Mouse (Mus musculus): ENCODE measurements around the gene Erbb3. TPM values are rescaled to one million over a fixed set of nuclear protein-coding genes. Genes with fewer than 3 reads are reported as not detected.
"Not testable (repeated sequence)": the region's sequence is repeated elsewhere in the genome, so short reads cannot be mapped to it uniquely, and the experiment has no call there.

The Erbb3 gene
- polyA plus RNA-seq, 1 experiment from 2014 or later: 3.1 TPM

- Histone ChIP-seq H3K9me3 (no peaks in the 10 kb centered on the region), H3K36me3 (replicated peaks) (no peaks in the 10 kb centered on the region), H3K27me3 (ENCODE audit: poor library complexity, severe bottlenecking) (peaks cover 15% of the 10 kb centered on the region), H3K4me1 (peaks cover 16% of the 10 kb centered on the region), H3K4me3 (no peak overlapping the region), H3K27ac (no peak overlapping the region)
- no peak for DNase-seq (ENCODE audit: extremely low spot score, low spot score)
- 84% methylated on average over 3 of the region's 3 CpGs for WGBS
These were observed 10.2 kb downstream of the Erbb3 start for GRCm38 (mm10) chr10:128579298-128579697.

DNA sequence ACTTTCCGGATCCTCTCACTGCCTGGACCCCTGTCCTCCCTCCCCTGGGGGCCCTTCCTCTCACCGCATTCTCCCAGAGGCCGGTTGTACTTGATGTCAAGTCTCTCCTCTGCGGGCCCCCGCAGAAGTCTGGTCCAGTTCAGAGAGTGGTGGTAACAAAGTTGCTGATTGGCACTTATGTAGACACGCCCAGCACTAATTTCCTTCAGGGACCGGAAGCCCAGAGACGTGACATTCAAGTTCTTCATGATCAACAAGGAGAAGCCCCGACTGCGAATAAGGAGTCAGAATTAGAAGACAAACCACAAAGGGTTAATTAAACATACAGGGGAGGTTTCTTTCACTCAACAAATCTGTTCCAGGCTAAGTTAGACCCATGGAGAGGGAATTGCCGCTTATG, 11.1 kb downstream of the Erbb3 start:
- H3K27me3 ChIP-seq (ENCODE audit: poor library complexity, severe bottlenecking): peaks cover 7% of the 10 kb centered on the region
- H3K9me3 ChIP-seq: no peaks in the 10 kb centered on the region
- DNase-seq (ENCODE audit: extremely low spot score, low spot score): no peak
- H3K27ac ChIP-seq: no peak overlapping the region
- peaks cover 6% of the 10 kb centered on the region for H3K4me1 ChIP-seq
- H3K4me3 ChIP-seq: no peak overlapping the region
- no peaks in the 10 kb centered on the region for H3K36me3 ChIP-seq (replicated peaks)
- 82% methylated on average over 11 of the region's 11 CpGs for WGBS

GRCm38 (mm10) chr10:128575063-128575462, 14.4 kb downstream of the Erbb3 start:
- DNase-seq (ENCODE audit: extremely low spot score, low spot score): no peak
- 91% methylated on average over 2 of the region's 2 CpGs for WGBS
- no peaks in the 10 kb centered on the region for H3K27me3 ChIP-seq (ENCODE audit: poor library complexity, severe bottlenecking)
- no peaks in the 10 kb centered on the region for H3K9me3 ChIP-seq
- peaks cover 3% of the 10 kb centered on the region; the same call in 1 of the 2 replicates for H3K4me1 ChIP-seq
- no peak overlapping the region for H3K4me3 ChIP-seq
- H3K36me3 ChIP-seq (replicated peaks): no peaks in the 10 kb centered on the region
- H3K27ac ChIP-seq: no peak overlapping the region

GRCm38 (mm10) chr10:128565788-128566531, 23.5 kb downstream of the Erbb3 start, which contains the start of gene Pa2g4:
Pa2g4 (minus strand) TSS chr10:128565987.
- Histone ChIP-seq H3K36me3 (replicated peaks) (peaks cover 34% of the 10 kb centered on the region), H3K4me1 (peaks cover 33% of the 10 kb centered on the region), H3K27me3 (ENCODE audit: poor library complexity, severe bottlenecking) (no peaks in the 10 kb centered on the region), H3K4me3 (peak within 1 kb of the TSS; percentile 73), H3K9me3 (no peaks in the 10 kb centered on the region), H3K27ac (peak within 1 kb of the TSS; percentile 91)
- under 1% methylated on average over 58 of the region's 58 CpGs for WGBS
- peak; percentile 100 for DNase-seq (ENCODE audit: extremely low spot score, low spot score)

DNA sequence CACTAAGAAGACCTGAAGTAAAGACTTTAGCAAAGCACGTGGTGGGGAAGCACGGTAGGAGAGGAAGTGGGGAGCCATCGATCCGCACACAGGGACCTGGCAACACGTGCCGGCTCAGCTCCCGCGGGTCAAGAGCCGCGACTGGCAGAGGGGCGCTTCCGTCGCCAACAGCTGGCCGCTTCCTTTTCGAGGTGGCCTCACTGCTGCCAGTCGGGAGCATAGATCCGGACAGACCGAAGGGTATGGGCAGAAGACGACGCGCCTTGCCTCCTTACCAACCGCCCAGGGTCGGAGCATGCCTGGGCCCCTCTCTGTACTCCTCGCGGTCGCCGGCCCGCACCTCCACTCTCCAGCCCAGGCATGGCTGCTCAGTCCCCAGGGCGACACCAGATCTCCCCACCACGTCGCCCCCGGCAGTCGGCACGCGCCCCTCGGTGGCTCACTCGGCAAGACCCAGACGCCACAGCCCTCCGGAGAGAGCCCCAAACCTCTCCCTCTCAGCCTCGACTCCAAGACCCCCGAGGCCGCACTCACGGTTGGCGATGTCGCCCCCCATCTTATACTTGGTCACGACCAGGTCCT, 24.2 kb downstream of the Erbb3 start:
- under 1% methylated on average over 46 of the region's 46 CpGs for WGBS
- Histone ChIP-seq H3K4me1 (peaks cover 33% of the 10 kb centered on the region), H3K27ac (peak overlapping the region; percentile 91), H3K36me3 (replicated peaks) (peaks cover 41% of the 10 kb centered on the region), H3K27me3 (ENCODE audit: poor library complexity, severe bottlenecking) (no peaks in the 10 kb centered on the region), H3K4me3 (peak overlapping the region; percentile 73), H3K9me3 (no peaks in the 10 kb centered on the region)
- no peak for DNase-seq (ENCODE audit: extremely low spot score, low spot score)

DNA sequence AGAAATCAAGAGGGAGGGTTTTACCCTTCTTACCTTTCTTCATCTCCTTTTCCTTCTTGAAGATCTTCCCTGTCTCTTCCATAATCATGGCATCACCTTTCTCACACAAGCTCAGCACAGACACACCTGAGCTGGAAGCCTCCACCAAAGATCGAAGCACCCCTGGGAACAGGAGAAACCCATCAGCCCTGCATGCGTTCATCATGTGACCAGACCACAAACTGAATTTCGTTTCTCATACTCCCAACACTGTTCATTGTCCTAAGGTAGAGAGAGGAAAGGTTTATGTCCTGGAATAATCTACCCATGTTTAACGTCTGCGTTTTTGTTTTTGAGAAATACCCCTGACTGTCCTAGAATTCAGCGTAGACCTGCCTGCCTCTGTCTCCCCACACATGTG, 25.9 kb downstream of the Erbb3 start:
- 93% methylated on average over 6 of the region's 6 CpGs for WGBS
- peaks cover 55% of the 10 kb centered on the region for H3K36me3 ChIP-seq (replicated peaks)

DNA sequence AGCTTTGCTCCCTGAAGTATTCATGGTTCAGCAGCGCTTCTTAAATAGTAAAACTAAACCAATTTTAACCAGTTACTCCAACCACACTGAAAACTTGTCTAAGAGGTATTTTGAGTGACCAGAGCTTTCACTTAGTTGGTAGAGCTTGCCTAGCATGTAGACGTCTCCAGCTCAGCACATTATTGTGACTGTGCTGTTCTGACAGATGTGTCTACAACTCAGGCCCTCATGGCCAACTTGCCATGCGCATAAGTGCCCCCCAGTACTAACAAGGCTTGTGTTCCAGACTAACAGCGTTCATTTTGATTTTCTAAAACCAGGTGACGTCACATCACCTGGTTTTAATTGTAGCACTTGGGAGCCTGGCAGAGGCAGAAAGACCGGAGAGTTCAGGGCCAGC, 32.5 kb downstream of the Erbb3 start:
- WGBS: 89% methylated on average over 6 of the region's 6 CpGs
- no peaks in the 10 kb centered on the region for H3K27me3 ChIP-seq (ENCODE audit: poor library complexity, severe bottlenecking)
- no peak for DNase-seq (ENCODE audit: extremely low spot score, low spot score)
- peaks cover 57% of the 10 kb centered on the region for H3K36me3 ChIP-seq (replicated peaks)
- H3K4me1 ChIP-seq: no peaks in the 10 kb centered on the region
- H3K27ac ChIP-seq: no peak overlapping the region
- H3K9me3 ChIP-seq: no peaks in the 10 kb centered on the region
- no peak overlapping the region for H3K4me3 ChIP-seq

More for the DNA sequence above, 25.9 kb downstream of the Erbb3 start:
- H3K27me3 ChIP-seq (ENCODE audit: poor library complexity, severe bottlenecking): no peaks in the 10 kb centered on the region
- H3K9me3 ChIP-seq: no peaks in the 10 kb centered on the region
- peaks cover 33% of the 10 kb centered on the region for H3K4me1 ChIP-seq
- peak overlapping the region; percentile 73; the same call in 1 of the 2 replicates for H3K4me3 ChIP-seq
- no peak overlapping the region for H3K27ac ChIP-seq
- DNase-seq (ENCODE audit: extremely low spot score, low spot score): no peak

- Histone ChIP-seq H3K27ac (no peak overlapping the region), H3K4me1 (no peaks in the 10 kb centered on the region), H3K36me3 (replicated peaks) (peaks cover 50% of the 10 kb centered on the region), H3K4me3 (no peak overlapping the region), H3K9me3 (no peaks in the 10 kb centered on the region), H3K27me3 (ENCODE audit: poor library complexity, severe bottlenecking) (no peaks in the 10 kb centered on the region)
- no peak for DNase-seq (ENCODE audit: extremely low spot score, low spot score)
These were observed 33.2 kb downstream of the Erbb3 start for GRCm38 (mm10) chr10:128556286-128556685.

GRCm38 (mm10) chr10:128555567-128555966, 33.9 kb downstream of the Erbb3 start:
- not testable (repeated sequence) for H3K27me3 ChIP-seq (ENCODE audit: poor library complexity, severe bottlenecking); H3K27ac ChIP-seq; H3K9me3 ChIP-seq; DNase-seq (ENCODE audit: extremely low spot score, low spot score); H3K4me3 ChIP-seq; H3K4me1 ChIP-seq
- H3K36me3 ChIP-seq (replicated peaks): peaks cover 43% of the 10 kb centered on the region
- 90% methylated on average over 1 of the region's 1 CpGs for WGBS

DNA sequence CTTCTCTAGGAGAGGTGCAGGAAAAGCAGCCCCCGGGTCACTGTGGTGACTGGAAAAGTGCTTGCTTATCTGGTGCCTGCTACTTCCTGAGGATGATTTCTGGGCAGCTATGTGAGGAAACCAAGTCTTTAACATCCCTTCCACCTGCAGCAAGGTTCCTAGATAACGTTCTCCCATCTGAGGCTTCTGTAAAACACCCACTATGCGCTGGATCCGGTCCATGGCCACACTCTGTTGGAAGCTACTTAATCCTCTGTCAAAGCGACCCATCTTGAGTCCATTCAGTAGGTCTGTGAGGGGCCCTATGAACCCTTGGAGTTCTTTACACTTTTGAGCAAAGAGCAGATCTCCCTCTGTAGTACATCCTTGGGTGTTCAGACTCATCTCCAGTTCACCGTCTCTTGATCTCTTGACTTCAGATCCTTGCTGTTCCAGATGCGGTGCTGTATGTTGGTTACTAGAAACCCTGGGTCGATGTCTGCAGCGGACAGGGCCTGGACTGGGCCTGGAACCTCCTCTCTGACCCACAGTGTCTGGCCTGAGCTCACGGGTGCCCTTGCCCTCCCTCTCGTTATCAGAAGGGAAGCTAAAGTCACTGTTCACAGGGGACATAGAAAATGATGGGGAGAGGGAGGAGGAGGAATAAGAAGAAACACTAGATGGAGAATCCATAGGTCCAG, 39.2 kb downstream of the Erbb3 start:
- peaks cover 15% of the 10 kb centered on the region for H3K36me3 ChIP-seq (replicated peaks)
- 89% methylated on average over 11 of the region's 11 CpGs for WGBS
- H3K9me3 ChIP-seq; H3K27me3 ChIP-seq (ENCODE audit: poor library complexity, severe bottlenecking); DNase-seq (ENCODE audit: extremely low spot score, low spot score); H3K27ac ChIP-seq: not testable (repeated sequence)
- H3K4me3 ChIP-seq: peak overlapping the region; percentile 71; the same call in 1 of the 2 replicates
- peaks cover 24% of the 10 kb centered on the region for H3K4me1 ChIP-seq

- H3K4me1 ChIP-seq: peaks cover 24% of the 10 kb centered on the region
- H3K27me3 ChIP-seq (ENCODE audit: poor library complexity, severe bottlenecking); H3K9me3 ChIP-seq; DNase-seq (ENCODE audit: extremely low spot score, low spot score): not testable (repeated sequence)
- H3K27ac ChIP-seq: peak overlapping the region; percentile 65
- WGBS: 72% methylated on average over 6 of the region's 6 CpGs
- H3K4me3 ChIP-seq: peak overlapping the region; percentile 71
- H3K36me3 ChIP-seq (replicated peaks): peaks cover 22% of the 10 kb centered on the region
These were observed 39.8 kb downstream of the Erbb3 start for GRCm38 (mm10) chr10:128549682-128550057.

GRCm38 (mm10) chr10:128548947-128549681, 40.3 kb downstream of the Erbb3 start, which contains the start of gene Rpl41:
Rpl41 (minus strand) TSS chr10:128549305.
- peak; percentile 92 for DNase-seq (ENCODE audit: extremely low spot score, low spot score)
- no peaks in the 10 kb centered on the region for H3K27me3 ChIP-seq (ENCODE audit: poor library complexity, severe bottlenecking)
- peaks cover 27% of the 10 kb centered on the region for H3K36me3 ChIP-seq (replicated peaks)
- peak within 1 kb of the TSS; percentile 96 for H3K27ac ChIP-seq
- peaks cover 29% of the 10 kb centered on the region for H3K4me1 ChIP-seq
- peak within 1 kb of the TSS; percentile 71 for H3K4me3 ChIP-seq
- WGBS: under 1% methylated on average over 31 of the region's 31 CpGs
- no peaks in the 10 kb centered on the region for H3K9me3 ChIP-seq
